Mouse (Mus musculus): ENCODE measurements around the gene Gramd4. TPM values are rescaled to one million over a fixed set of nuclear protein-coding genes. Genes with fewer than 3 reads are reported as not detected.

Gramd4 gene
- total and polyA plus RNA-seq, 2 experiments from 2014 or later: 16.2 to 35.0 TPM

DNA sequence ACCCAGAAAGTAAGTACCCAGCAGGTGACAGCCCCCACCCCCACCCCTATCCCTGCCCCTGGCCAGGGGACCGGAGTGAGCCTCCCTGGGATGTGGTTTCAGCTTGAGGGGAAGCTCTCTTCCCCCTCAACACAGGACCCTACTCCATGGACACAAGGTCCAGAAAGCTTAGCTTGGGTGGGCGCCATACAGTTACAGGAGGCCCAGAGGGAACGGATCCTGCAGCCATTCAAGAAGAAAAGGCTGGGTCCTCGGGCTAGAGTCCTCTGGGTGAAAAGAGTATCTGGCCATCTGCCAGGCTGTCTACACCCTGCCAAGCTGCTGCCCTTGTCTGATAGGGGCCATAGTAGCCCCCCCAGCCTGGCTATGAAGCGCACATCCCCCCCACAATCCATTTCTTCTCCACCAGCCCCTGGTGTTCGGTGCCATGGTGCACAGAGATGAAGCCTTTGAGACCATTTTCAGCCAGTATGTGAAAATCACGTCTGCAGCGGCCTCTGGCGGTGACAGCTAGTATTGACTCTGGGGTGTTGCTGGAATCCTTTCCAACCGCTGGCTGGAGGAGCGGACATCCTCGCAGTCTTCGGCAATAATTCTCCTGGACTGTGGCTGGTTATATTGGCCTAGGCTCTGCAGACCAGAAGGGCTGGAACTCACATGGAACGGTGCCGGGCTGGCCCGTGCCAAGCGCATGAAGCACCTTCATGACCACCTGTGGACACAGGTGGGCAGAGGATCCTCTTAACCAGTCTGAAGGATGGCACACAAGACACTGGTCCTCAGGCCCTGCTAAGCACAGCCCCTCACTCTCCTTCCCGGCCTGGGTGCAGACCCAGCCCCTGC, 77.7 kb downstream of the Gramd4 start:
- Histone ChIP-seq H3K4me1 (ENCODE audit: control insufficient read depth, insufficient read depth) (no peaks in the 10 kb centered on the region), H3K4me2 (ENCODE audit: low read depth, low read length) (no peak overlapping the region), H3K4me3 (ENCODE audit: low read depth, low read length) (no peak overlapping the region), H3K27me3 (ENCODE audit: control insufficient read depth, insufficient read depth, low read length) (no peaks in the 10 kb centered on the region), H3K36me3 (replicated peaks; ENCODE audit: control insufficient read depth, insufficient read depth, low read length) (peaks cover 70% of the 10 kb centered on the region), H3K27ac (ENCODE audit: low read depth) (no peak overlapping the region), H3K9ac (replicated peaks; ENCODE audit: low read depth, low read length) (no peak overlapping the region), H3K9me3 (replicated peaks; ENCODE audit: control insufficient read depth, low read length) (no peaks in the 10 kb centered on the region)
- TF ChIP-seq CTCF (IDR thresholded peaks at IDR 0.05; ENCODE audit: low read depth) (peak; percentile 97), EP300 (IDR thresholded peaks at IDR 0.05; ENCODE audit: low read depth) (no peak)
- DNase-seq (ENCODE audit: low spot score) (peak; percentile 70), ATAC-seq (ENCODE audit: insufficient read depth, low read depth) (peak; percentile 37)
- 35% methylated on average over 18 of the region's 18 CpGs for WGBS

- Histone ChIP-seq H3K9me3 (replicated peaks; ENCODE audit: control insufficient read depth, low read length) (no peaks in the 10 kb centered on the region), H3K27me3 (ENCODE audit: control insufficient read depth, insufficient read depth, low read length) (no peaks in the 10 kb centered on the region), H3K27ac (ENCODE audit: low read depth) (no peak overlapping the region), H3K4me1 (ENCODE audit: control insufficient read depth, insufficient read depth) (no peaks in the 10 kb centered on the region), H3K9ac (replicated peaks; ENCODE audit: low read depth, low read length) (no peak overlapping the region), H3K36me3 (replicated peaks; ENCODE audit: control insufficient read depth, insufficient read depth, low read length) (peaks cover 66% of the 10 kb centered on the region), H3K4me2 (ENCODE audit: low read depth, low read length) (no peak overlapping the region), H3K4me3 (ENCODE audit: low read depth, low read length) (no peak overlapping the region)
- no peak for DNase-seq (ENCODE audit: low spot score)
- ATAC-seq (ENCODE audit: insufficient read depth, low read depth): no peak
- TF ChIP-seq CTCF (IDR thresholded peaks at IDR 0.05; ENCODE audit: low read depth) (peak; percentile 48), EP300 (IDR thresholded peaks at IDR 0.05; ENCODE audit: low read depth) (no peak)
- 66% methylated on average over 4 of the region's 4 CpGs for WGBS
Observed at GRCm38 (mm10) chr15:86137638-86138037, 80.1 kb downstream of the Gramd4 start.

GRCm38 (mm10) chr15:86140323-86140722, 82.8 kb downstream of the Gramd4 start:
- 30% methylated on average over 10 of the region's 10 CpGs for WGBS
- no peak overlapping the region for H3K4me2 ChIP-seq (ENCODE audit: low read depth, low read length)
- H3K27ac ChIP-seq (ENCODE audit: low read depth): no peak overlapping the region
- DNase-seq (ENCODE audit: low spot score): peak; percentile 56
- no peaks in the 10 kb centered on the region for H3K27me3 ChIP-seq (ENCODE audit: control insufficient read depth, insufficient read depth, low read length)
- H3K36me3 ChIP-seq (replicated peaks; ENCODE audit: control insufficient read depth, insufficient read depth, low read length): peaks cover 64% of the 10 kb centered on the region
- TF ChIP-seq CTCF (IDR thresholded peaks at IDR 0.05; ENCODE audit: low read depth) (peak; percentile 90), EP300 (IDR thresholded peaks at IDR 0.05; ENCODE audit: low read depth) (no peak)
- ATAC-seq (ENCODE audit: insufficient read depth, low read depth): 0 out of 2 replicates have a peak, but pooled peaks have one; percentile 27
- no peaks in the 10 kb centered on the region for H3K4me1 ChIP-seq (ENCODE audit: control insufficient read depth, insufficient read depth)
- H3K4me3 ChIP-seq (ENCODE audit: low read depth, low read length): no peak overlapping the region
- H3K9ac ChIP-seq (replicated peaks; ENCODE audit: low read depth, low read length): no peak overlapping the region
- H3K9me3 ChIP-seq (replicated peaks; ENCODE audit: control insufficient read depth, low read length): no peaks in the 10 kb centered on the region

- no peaks in the 10 kb centered on the region for H3K27me3 ChIP-seq (ENCODE audit: control insufficient read depth, insufficient read depth, low read length)
- 80% methylated on average over 7 of the region's 7 CpGs for WGBS
- no peaks in the 10 kb centered on the region for H3K4me1 ChIP-seq (ENCODE audit: control insufficient read depth, insufficient read depth)
- no peaks in the 10 kb centered on the region for H3K9me3 ChIP-seq (replicated peaks; ENCODE audit: control insufficient read depth, low read length)
- no peak overlapping the region for H3K4me3 ChIP-seq (ENCODE audit: low read depth, low read length)
- TF ChIP-seq EP300 (IDR thresholded peaks at IDR 0.05; ENCODE audit: low read depth) (no peak), CTCF (IDR thresholded peaks at IDR 0.05; ENCODE audit: low read depth) (no peak)
- DNase-seq (ENCODE audit: low spot score) (no peak), ATAC-seq (ENCODE audit: insufficient read depth, low read depth) (no peak)
- H3K4me2 ChIP-seq (ENCODE audit: low read depth, low read length): no peak overlapping the region
- peaks cover 84% of the 10 kb centered on the region for H3K36me3 ChIP-seq (replicated peaks; ENCODE audit: control insufficient read depth, insufficient read depth, low read length)
- no peak overlapping the region for H3K9ac ChIP-seq (replicated peaks; ENCODE audit: low read depth, low read length)
- no peak overlapping the region for H3K27ac ChIP-seq (ENCODE audit: low read depth)
Observed at GRCm38 (mm10) chr15:86144577-86144976, 87.1 kb downstream of the Gramd4 start.

DNA sequence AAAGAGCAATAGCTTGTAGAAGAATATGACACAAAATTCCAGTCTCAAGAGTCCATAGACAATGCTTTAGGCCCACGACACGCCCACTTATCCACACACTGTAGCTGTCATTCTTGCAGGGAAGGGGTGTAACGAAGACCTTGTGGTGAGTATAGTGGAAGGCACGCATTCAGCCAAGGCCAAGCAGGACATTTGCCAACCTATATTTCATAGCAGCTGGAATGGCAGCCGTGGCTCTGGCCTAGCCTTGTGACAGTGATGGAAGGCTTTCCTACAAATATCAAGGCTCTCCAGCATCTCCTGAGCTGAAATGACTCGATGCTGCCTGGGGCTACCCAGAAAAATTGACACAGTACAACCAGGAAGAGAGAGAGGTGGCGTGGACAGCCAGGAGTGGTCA, 87.6 kb downstream of the Gramd4 start:
- DNase-seq (ENCODE audit: low spot score): no peak
- no peak for TF ChIP-seq CTCF (IDR thresholded peaks at IDR 0.05; ENCODE audit: low read depth)
- TF ChIP-seq EP300 (IDR thresholded peaks at IDR 0.05; ENCODE audit: low read depth): no peak
- Histone ChIP-seq H3K27me3 (ENCODE audit: control insufficient read depth, insufficient read depth, low read length) (no peaks in the 10 kb centered on the region), H3K9me3 (replicated peaks; ENCODE audit: control insufficient read depth, low read length) (no peaks in the 10 kb centered on the region), H3K4me2 (ENCODE audit: low read depth, low read length) (no peak overlapping the region), H3K4me3 (ENCODE audit: low read depth, low read length) (no peak overlapping the region), H3K27ac (ENCODE audit: low read depth) (no peak overlapping the region), H3K9ac (replicated peaks; ENCODE audit: low read depth, low read length) (no peak overlapping the region), H3K4me1 (ENCODE audit: control insufficient read depth, insufficient read depth) (no peaks in the 10 kb centered on the region), H3K36me3 (replicated peaks; ENCODE audit: control insufficient read depth, insufficient read depth, low read length) (peaks cover 84% of the 10 kb centered on the region)
- no peak for ATAC-seq (ENCODE audit: insufficient read depth, low read depth)
- 88% methylated on average over 7 of the region's 7 CpGs for WGBS

Data from heart, postnatal 0 days (tissue).